Mouse (Mus musculus) ZHBTc4 (cell line): ENCODE measurements around the gene Haspin.

Experiments used
- DNase-seq: peaks from one replicate; pipeline ENCODE4 v3.0.0-alpha.2; 2011; ENCODE audit warnings: low read depth, low spot score

Gene Haspin

GRCm38 (mm10) chr11:73087700-73088480 is 50.2 kb downstream of the Haspin start:
- no peak for DNase-seq
